Mouse (Mus musculus) lung, adult 2 months (tissue): Measurements from ENCODE around the gene Arid5b. TPM values are rescaled to one million over a fixed set of nuclear protein-coding genes. Genes with fewer than 3 reads are reported as not detected.

Experiments
- DNase-seq: peaks from one replicate; pipeline ENCODE4 v3.0.0; 2022
- H3K4me1 ChIP-seq: fragments of 200-500 bp; 2 replicates; pipeline ENCODE4 v1.6.1; 2011; ENCODE audit warnings: low read length; ENCODE audit not compliant: control insufficient read depth, insufficient read depth
- H3K4me3 ChIP-seq: fragments of 200-500 bp; replicated peaks from 2 replicates; pipeline ENCODE3; 2011; ENCODE audit warnings: low read depth, mild to moderate bottlenecking, control low read depth, low read length; ENCODE audit errors: extremely low read depth
- CTCF ChIP-seq: fragments of 200-500 bp; IDR thresholded peaks from 2 replicates; pipeline ENCODE4 v1.5.1; 2011; ENCODE audit warnings: mild to moderate bottlenecking, low read length, control low read depth; ENCODE audit not compliant: insufficient read depth
- POLR2A ChIP-seq: fragments of 200-500 bp; IDR thresholded peaks from 2 replicates; pipeline ENCODE4 v1.6.1; 2011; ENCODE audit warnings: low read depth, mild to moderate bottlenecking, control low read depth, low read length, borderline replicate concordance; ENCODE audit errors: extremely low read depth
- WGBS: fragments of 180-500 bp; shearing (Covaris S2); methylation state at CpG from one replicate; pipeline ENCODE4 v1.1.7; 2018; 5-methylcytosine and 5-hydroxymethylcytosine counted together
- polyA plus RNA-seq: library from polyadenylated mRNA; depleted of rRNA; stranded (reverse); fragments of >200 nt; gene quantifications from 2 replicates; pipeline ENCODE4 v1.2.3, GENCODE M21; 2012

Gene Arid5b
- polyA plus RNA-seq, 1 experiment, result 20.1 TPM

GRCm38 (mm10) chr10:68214809-68215468 lies 63.6 kb downstream of the Arid5b start:
- Histone ChIP-seq H3K4me3 (no peak overlapping the region), H3K4me1 (peaks cover 6% of the 10 kb centered on the region)
- WGBS, result 86% methylated on average over 9 of the region's 9 CpGs
- no peak for DNase-seq
- no peak for TF ChIP-seq POLR2A
- no peak for TF ChIP-seq CTCF

GRCm38 (mm10) chr10:68212061-68212915 lies 66.3 kb downstream of the Arid5b start:
- DNase-seq, result no peak
- H3K4me3 ChIP-seq, result no peak overlapping the region
- peaks cover 4% of the 10 kb centered on the region for H3K4me1 ChIP-seq
- TF ChIP-seq POLR2A, result no peak
- no peak for TF ChIP-seq CTCF
- 37% methylated on average over 10 of the region's 10 CpGs for WGBS

- peaks cover 4% of the 10 kb centered on the region for H3K4me1 ChIP-seq
- WGBS, result 58% methylated on average over 2 of the region's 2 CpGs
- H3K4me3 ChIP-seq, result no peak overlapping the region
- DNase-seq, result no peak
- TF ChIP-seq POLR2A (no peak), CTCF (no peak)
Measured at GRCm38 (mm10) chr10:68211514-68211913, 67.0 kb downstream of the Arid5b start.

GRCm38 (mm10) chr10:68210025-68210642 lies 68.4 kb downstream of the Arid5b start:
- WGBS, result 82% methylated on average over 12 of the region's 12 CpGs
- Histone ChIP-seq H3K4me1 (peaks cover 4% of the 10 kb centered on the region), H3K4me3 (no peak overlapping the region)
- no peak for DNase-seq
- TF ChIP-seq CTCF (no peak), POLR2A (no peak)

GRCm38 (mm10) chr10:68208670-68209065 lies 69.9 kb downstream of the Arid5b start:
- no peak overlapping the region for H3K4me3 ChIP-seq
- TF ChIP-seq POLR2A (no peak), CTCF (no peak)

GRCm38 (mm10) chr10:68207803-68208669 lies 70.5 kb downstream of the Arid5b start:
- no peak overlapping the region for H3K4me3 ChIP-seq
- 44% methylated on average over 20 of the region's 20 CpGs for WGBS
- TF ChIP-seq POLR2A (no peak), CTCF (no peak)
- DNase-seq, result no peak
- H3K4me1 ChIP-seq, result peaks cover 4% of the 10 kb centered on the region

More at GRCm38 (mm10) chr10:68208670-68209065, 69.9 kb downstream of the Arid5b start:
- WGBS, result 37% methylated on average over 5 of the region's 5 CpGs
- no peak for DNase-seq
- H3K4me1 ChIP-seq, result peaks cover 4% of the 10 kb centered on the region

- 81% methylated on average over 6 of the region's 6 CpGs for WGBS
- no peak for DNase-seq
- TF ChIP-seq POLR2A (no peak), CTCF (no peak)
- Histone ChIP-seq H3K4me3 (no peak overlapping the region), H3K4me1 (no peaks in the 10 kb centered on the region)
Measured at GRCm38 (mm10) chr10:68204391-68204790, 74.1 kb downstream of the Arid5b start.

- DNase-seq, result no peak
- 86% methylated on average over 7 of the region's 7 CpGs for WGBS
- H3K4me1 ChIP-seq, result no peaks in the 10 kb centered on the region
- no peak overlapping the region for H3K4me3 ChIP-seq
- TF ChIP-seq POLR2A, result no peak
- TF ChIP-seq CTCF, result no peak
Measured at GRCm38 (mm10) chr10:68203860-68204259, 74.7 kb downstream of the Arid5b start.

GRCm38 (mm10) chr10:68203322-68203721 lies 75.2 kb downstream of the Arid5b start:
- no peaks in the 10 kb centered on the region for H3K4me1 ChIP-seq
- H3K4me3 ChIP-seq, result no peak overlapping the region
- 86% methylated on average over 11 of the region's 11 CpGs for WGBS
- no peak for DNase-seq
- TF ChIP-seq POLR2A (no peak), CTCF (no peak)
